Mouse (Mus musculus): ENCODE results near the gene Fkbp4. TPM values are rescaled to one million over a fixed set of nuclear protein-coding genes. Genes with fewer than 3 reads are reported as not detected.

The Fkbp4 gene
- total and polyA plus RNA-seq, 3 experiments = 144 to 369 (median 265) TPM

- Histone ChIP-seq H3K9me3 (replicated peaks) (no peaks in the 10 kb centered on the region), H3K27me3 (ENCODE audit: insufficient read depth, low read length) (no peaks in the 10 kb centered on the region), H3K4me1 (ENCODE audit: insufficient read depth, low read depth, low read length) (no peaks in the 10 kb centered on the region), H3K4me3 (ENCODE audit: low read depth, low read length) (no peak overlapping the region), H3K36me3 (replicated peaks) (peaks cover 92% of the 10 kb centered on the region)
- ATAC-seq (ENCODE audit: extremely low read depth, insufficient number of reproducible peaks, low FRiP score, poor library complexity, severe bottlenecking) = no peak
- TF ChIP-seq GATA2 (IDR thresholded peaks at IDR 0.05; ENCODE audit: borderline replicate concordance, low read depth, low read length) = no peak
- no peak for DNase-seq (ENCODE audit: low spot score)
These were observed 28.2 kb downstream of the Fkbp4 start for GRCm38 (mm10) chr6:128410305-128410704.

GRCm38 (mm10) chr6:128408544-128409125, 29.8 kb downstream of the Fkbp4 start:
- peaks cover 78% of the 10 kb centered on the region for H3K36me3 ChIP-seq (replicated peaks)
- H3K4me3 ChIP-seq (ENCODE audit: low read depth, low read length) = no peak overlapping the region
- no peaks in the 10 kb centered on the region for H3K4me1 ChIP-seq (ENCODE audit: insufficient read depth, low read depth, low read length)
- no peaks in the 10 kb centered on the region for H3K9me3 ChIP-seq (replicated peaks)
- TF ChIP-seq GATA2 (IDR thresholded peaks at IDR 0.05; ENCODE audit: borderline replicate concordance, low read depth, low read length) = no peak
- no peak for TF ChIP-seq GATA1 (IDR thresholded peaks at IDR 0.05; ENCODE audit: borderline replicate concordance, low read length)
- no peak for TF ChIP-seq TAL1 (conservative IDR thresholded peaks at IDR 0.05; ENCODE audit: low read depth, low read length)
- no peak for TF ChIP-seq POLR2AphosphoS5 (IDR thresholded peaks at IDR 0.05; ENCODE audit: insufficient replicate concordance, low read depth, low read length)
- TF ChIP-seq CTCF (IDR thresholded peaks at IDR 0.05; ENCODE audit: low read depth, low read length) = no peak
- ATAC-seq (ENCODE audit: extremely low read depth, insufficient number of reproducible peaks, low FRiP score, poor library complexity, severe bottlenecking) = no peak
- DNase-seq (ENCODE audit: low spot score) = no peak
- no peaks in the 10 kb centered on the region for H3K27me3 ChIP-seq (ENCODE audit: insufficient read depth, low read length)

- Histone ChIP-seq H3K36me3 (replicated peaks) (peaks cover 39% of the 10 kb centered on the region), H3K9me3 (replicated peaks) (no peaks in the 10 kb centered on the region), H3K4me1 (ENCODE audit: insufficient read depth, low read depth, low read length) (no peaks in the 10 kb centered on the region), H3K27me3 (ENCODE audit: insufficient read depth, low read length) (peaks cover 7% of the 10 kb centered on the region), H3K4me3 (ENCODE audit: low read depth, low read length) (no peak overlapping the region)
- DNase-seq (ENCODE audit: low spot score) (no peak), ATAC-seq (ENCODE audit: extremely low read depth, insufficient number of reproducible peaks, low FRiP score, poor library complexity, severe bottlenecking) (no peak)
- TF ChIP-seq GATA1 (IDR thresholded peaks at IDR 0.05; ENCODE audit: borderline replicate concordance, low read length) = no peak
- no peak for TF ChIP-seq TAL1 (conservative IDR thresholded peaks at IDR 0.05; ENCODE audit: low read depth, low read length)
- TF ChIP-seq CTCF (IDR thresholded peaks at IDR 0.05; ENCODE audit: low read depth, low read length) = no peak
- TF ChIP-seq POLR2AphosphoS5 (IDR thresholded peaks at IDR 0.05; ENCODE audit: insufficient replicate concordance, low read depth, low read length) = no peak
- no peak for TF ChIP-seq GATA2 (IDR thresholded peaks at IDR 0.05; ENCODE audit: borderline replicate concordance, low read depth, low read length)
These were observed 33.8 kb downstream of the Fkbp4 start for GRCm38 (mm10) chr6:128404708-128405107.

GRCm38 (mm10) chr6:128399421-128400185, 38.9 kb downstream of the Fkbp4 start:
- no peaks in the 10 kb centered on the region for H3K4me1 ChIP-seq (ENCODE audit: insufficient read depth, low read depth, low read length)
- no peaks in the 10 kb centered on the region for H3K9me3 ChIP-seq (replicated peaks)
- DNase-seq (ENCODE audit: low spot score) (no peak), ATAC-seq (ENCODE audit: extremely low read depth, insufficient number of reproducible peaks, low FRiP score, poor library complexity, severe bottlenecking) (no peak)
- H3K4me3 ChIP-seq (ENCODE audit: low read depth, low read length) = no peak overlapping the region
- peaks cover 9% of the 10 kb centered on the region for H3K27me3 ChIP-seq (ENCODE audit: insufficient read depth, low read length)
- H3K36me3 ChIP-seq (replicated peaks) = no peaks in the 10 kb centered on the region
- no peak for TF ChIP-seq GATA2 (IDR thresholded peaks at IDR 0.05; ENCODE audit: borderline replicate concordance, low read depth, low read length)
- TF ChIP-seq TAL1 (conservative IDR thresholded peaks at IDR 0.05; ENCODE audit: low read depth, low read length) = no peak
- no peak for TF ChIP-seq CTCF (IDR thresholded peaks at IDR 0.05; ENCODE audit: low read depth, low read length)
- no peak for TF ChIP-seq POLR2AphosphoS5 (IDR thresholded peaks at IDR 0.05; ENCODE audit: insufficient replicate concordance, low read depth, low read length)
- no peak for TF ChIP-seq GATA1 (IDR thresholded peaks at IDR 0.05; ENCODE audit: borderline replicate concordance, low read length)

- DNase-seq (ENCODE audit: low spot score) (no peak), ATAC-seq (ENCODE audit: extremely low read depth, insufficient number of reproducible peaks, low FRiP score, poor library complexity, severe bottlenecking) (no peak)
- Histone ChIP-seq H3K4me1 (ENCODE audit: insufficient read depth, low read depth, low read length) (no peaks in the 10 kb centered on the region), H3K9me3 (replicated peaks) (no peaks in the 10 kb centered on the region), H3K4me3 (ENCODE audit: low read depth, low read length) (no peak within 1 kb of the TSS), H3K36me3 (replicated peaks) (no peaks in the 10 kb centered on the region), H3K27me3 (ENCODE audit: insufficient read depth, low read length) (peaks cover 9% of the 10 kb centered on the region)
- TF ChIP-seq CTCF (IDR thresholded peaks at IDR 0.05; ENCODE audit: low read depth, low read length) (no peak), GATA1 (IDR thresholded peaks at IDR 0.05; ENCODE audit: borderline replicate concordance, low read length) (no peak), TAL1 (conservative IDR thresholded peaks at IDR 0.05; ENCODE audit: low read depth, low read length) (no peak), POLR2AphosphoS5 (IDR thresholded peaks at IDR 0.05; ENCODE audit: insufficient replicate concordance, low read depth, low read length) (no peak), GATA2 (IDR thresholded peaks at IDR 0.05; ENCODE audit: borderline replicate concordance, low read depth, low read length) (no peak)
These were observed 39.5 kb downstream of the Fkbp4 start, which contains the start of gene Nrip2 for GRCm38 (mm10) chr6:128398996-128399395. Gene Nrip2 (plus strand): TSS chr6:128399296.

- no peak for DNase-seq (ENCODE audit: low spot score)
- H3K4me1 ChIP-seq (ENCODE audit: insufficient read depth, low read depth, low read length) = no peaks in the 10 kb centered on the region
- no peak for ATAC-seq (ENCODE audit: extremely low read depth, insufficient number of reproducible peaks, low FRiP score, poor library complexity, severe bottlenecking)
- no peaks in the 10 kb centered on the region for H3K9me3 ChIP-seq (replicated peaks)
- TF ChIP-seq TAL1 (conservative IDR thresholded peaks at IDR 0.05; ENCODE audit: low read depth, low read length) = no peak
- no peak for TF ChIP-seq GATA2 (IDR thresholded peaks at IDR 0.05; ENCODE audit: borderline replicate concordance, low read depth, low read length)
- no peak for TF ChIP-seq POLR2AphosphoS5 (IDR thresholded peaks at IDR 0.05; ENCODE audit: insufficient replicate concordance, low read depth, low read length)
- TF ChIP-seq CTCF (IDR thresholded peaks at IDR 0.05; ENCODE audit: low read depth, low read length) = no peak
- TF ChIP-seq GATA1 (IDR thresholded peaks at IDR 0.05; ENCODE audit: borderline replicate concordance, low read length) = no peak
- no peak overlapping the region for H3K4me3 ChIP-seq (ENCODE audit: low read depth, low read length)
- H3K36me3 ChIP-seq (replicated peaks) = no peaks in the 10 kb centered on the region
- H3K27me3 ChIP-seq (ENCODE audit: insufficient read depth, low read length) = peaks cover 9% of the 10 kb centered on the region
These were observed 40.8 kb downstream of the Fkbp4 start for GRCm38 (mm10) chr6:128397574-128398261.

All from G1E (cell line).